Mouse (Mus musculus): ENCODE results near the gene Tm9sf4. TPM values are rescaled to one million over a fixed set of nuclear protein-coding genes. Genes with fewer than 3 reads are reported as not detected.

Tm9sf4 gene
- polyA plus RNA-seq (2012; rRNA removed), result 78.6 and 82.5 TPM in 2 replicates

- peak within 1 kb of the TSS; percentile 96 for H3K4me3 ChIP-seq (replicated peaks; ENCODE audit: insufficient read depth, low read depth, low read length)
These were observed at the start of gene Tm9sf4 for GRCm38 (mm10) chr2:153160844-153161683. TSS of gene Tm9sf4 (plus strand) at chr2:153161303.

GRCm38 (mm10) chr2:153115679-153116081 is 45.4 kb upstream of the Tm9sf4 start:
- WGBS, result 75% methylated on average over 4 of the region's 4 CpGs
- no peak overlapping the region for H3K27ac ChIP-seq (ENCODE audit: insufficient read depth, low read length)
- no peak overlapping the region for H3K4me3 ChIP-seq (replicated peaks; ENCODE audit: insufficient read depth, low read depth, low read length)
- no peaks in the 10 kb centered on the region for H3K27me3 ChIP-seq (ENCODE audit: control insufficient read depth, insufficient read depth, low read length)
- H3K4me1 ChIP-seq (ENCODE audit: control insufficient read depth, insufficient read depth, low read length), result no peaks in the 10 kb centered on the region
- TF ChIP-seq CTCF (IDR thresholded peaks at IDR 0.05; ENCODE audit: borderline replicate concordance, insufficient read depth, low read depth, low read length) (no peak), POLR2A (IDR thresholded peaks at IDR 0.05; ENCODE audit: borderline replicate concordance, insufficient read depth, low read length) (no peak)
- DNase-seq, result no peak

More at GRCm38 (mm10) chr2:153160844-153161683, at the start of gene Tm9sf4:
- Histone ChIP-seq H3K27me3 (ENCODE audit: control insufficient read depth, insufficient read depth, low read length) (no peaks in the 10 kb centered on the region), H3K27ac (ENCODE audit: insufficient read depth, low read length) (peak within 1 kb of the TSS; percentile 83), H3K4me1 (ENCODE audit: control insufficient read depth, insufficient read depth, low read length) (peaks cover 3% of the 10 kb centered on the region; the same call in 1 of the 2 replicates)
- TF ChIP-seq CTCF (IDR thresholded peaks at IDR 0.05; ENCODE audit: borderline replicate concordance, insufficient read depth, low read depth, low read length) (no peak), POLR2A (IDR thresholded peaks at IDR 0.05; ENCODE audit: borderline replicate concordance, insufficient read depth, low read length) (peak; percentile 83; the same call in 1 of the 2 replicates)
- DNase-seq, result peak; percentile 91 to 95
- WGBS, result 7% methylated on average over 34 of the region's 34 CpGs

GRCm38 (mm10) chr2:153117051-153117486 is 44.0 kb upstream of the Tm9sf4 start:
- TF ChIP-seq POLR2A (IDR thresholded peaks at IDR 0.05; ENCODE audit: borderline replicate concordance, insufficient read depth, low read length) (no peak), CTCF (IDR thresholded peaks at IDR 0.05; ENCODE audit: borderline replicate concordance, insufficient read depth, low read depth, low read length) (no peak)
- no peaks in the 10 kb centered on the region for H3K4me1 ChIP-seq (ENCODE audit: control insufficient read depth, insufficient read depth, low read length)
- no peaks in the 10 kb centered on the region for H3K27me3 ChIP-seq (ENCODE audit: control insufficient read depth, insufficient read depth, low read length)
- no peak for DNase-seq
- no peak overlapping the region for H3K27ac ChIP-seq (ENCODE audit: insufficient read depth, low read length)
- no peak overlapping the region for H3K4me3 ChIP-seq (replicated peaks; ENCODE audit: insufficient read depth, low read depth, low read length)
- WGBS, result 52% methylated on average over 7 of the region's 7 CpGs

GRCm38 (mm10) chr2:153119488-153119887 is 41.6 kb upstream of the Tm9sf4 start:
- Histone ChIP-seq H3K4me1 (ENCODE audit: control insufficient read depth, insufficient read depth, low read length) (no peaks in the 10 kb centered on the region), H3K27me3 (ENCODE audit: control insufficient read depth, insufficient read depth, low read length) (no peaks in the 10 kb centered on the region), H3K4me3 (replicated peaks; ENCODE audit: insufficient read depth, low read depth, low read length) (no peak overlapping the region), H3K27ac (ENCODE audit: insufficient read depth, low read length) (no peak overlapping the region)
- no peak for DNase-seq
- TF ChIP-seq POLR2A (IDR thresholded peaks at IDR 0.05; ENCODE audit: borderline replicate concordance, insufficient read depth, low read length) (no peak), CTCF (IDR thresholded peaks at IDR 0.05; ENCODE audit: borderline replicate concordance, insufficient read depth, low read depth, low read length) (no peak)
- WGBS, result 87% methylated on average over 6 of the region's 6 CpGs

DNA sequence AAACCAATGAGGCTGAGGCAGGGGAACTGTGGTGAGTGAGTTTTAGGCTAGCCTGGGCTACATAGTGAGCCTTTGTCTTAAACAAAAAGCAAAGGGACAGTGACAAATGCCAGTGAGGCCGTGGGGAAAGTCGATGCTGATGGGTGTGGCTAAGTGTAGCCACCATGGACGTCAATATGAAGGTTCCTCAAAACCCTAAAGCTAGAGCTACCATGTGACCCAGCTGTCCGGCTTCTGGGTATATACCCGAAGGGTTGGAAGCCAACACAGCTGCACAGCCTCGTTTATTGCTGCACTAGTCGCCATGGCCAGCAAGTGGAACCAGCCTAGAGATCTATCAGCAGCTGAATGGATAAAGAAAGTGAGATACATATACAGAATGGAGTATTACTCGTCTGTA is 41.0 kb upstream of the Tm9sf4 start:
- H3K4me1 ChIP-seq (ENCODE audit: control insufficient read depth, insufficient read depth, low read length), result no peaks in the 10 kb centered on the region

DNA sequence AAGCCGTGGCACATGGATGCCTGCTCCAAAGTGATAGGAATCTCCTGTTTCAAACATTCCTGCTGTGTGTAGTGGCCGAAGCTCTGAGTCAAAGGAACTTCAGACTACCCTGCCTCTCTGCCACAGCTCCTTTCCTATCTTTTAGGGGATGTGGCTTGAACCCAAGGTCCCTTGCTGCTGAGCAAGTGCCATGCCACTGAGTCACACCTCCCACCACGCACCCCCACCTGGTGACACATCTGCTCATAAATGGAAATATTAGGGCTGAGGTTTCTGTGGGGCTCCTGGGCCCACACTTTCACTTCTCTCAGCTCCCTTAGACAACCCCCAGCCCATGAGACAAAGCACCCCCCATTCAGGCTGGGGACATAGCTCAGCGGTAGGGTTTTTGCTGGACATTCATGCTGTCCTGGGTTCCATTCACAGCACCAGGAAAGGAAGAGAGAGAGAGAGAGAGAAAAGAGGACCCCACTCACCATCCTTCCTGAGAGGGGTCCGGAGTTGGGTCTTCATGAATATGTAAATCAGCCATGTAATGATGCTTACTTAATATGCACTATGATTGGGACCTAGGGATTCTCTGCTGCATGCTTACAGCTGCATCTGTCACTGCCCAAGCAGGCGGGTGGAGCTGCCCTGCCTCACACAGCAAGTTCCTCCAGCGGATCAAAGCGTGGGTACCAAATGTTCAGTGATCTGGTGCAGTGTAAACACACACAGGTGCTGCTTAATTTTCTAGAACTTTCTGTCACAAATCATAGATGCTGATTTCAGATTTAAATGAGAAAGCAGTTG is 39.1 kb upstream of the Tm9sf4 start:
- Histone ChIP-seq H3K27ac (ENCODE audit: insufficient read depth, low read length) (no peak overlapping the region), H3K27me3 (ENCODE audit: control insufficient read depth, insufficient read depth, low read length) (no peaks in the 10 kb centered on the region), H3K4me3 (replicated peaks; ENCODE audit: insufficient read depth, low read depth, low read length) (no peak overlapping the region), H3K4me1 (ENCODE audit: control insufficient read depth, insufficient read depth, low read length) (no peaks in the 10 kb centered on the region)
- 67% methylated on average over 8 of the region's 8 CpGs for WGBS
- no peak for DNase-seq
- no peak for TF ChIP-seq CTCF (IDR thresholded peaks at IDR 0.05; ENCODE audit: borderline replicate concordance, insufficient read depth, low read depth, low read length)
- no peak for TF ChIP-seq POLR2A (IDR thresholded peaks at IDR 0.05; ENCODE audit: borderline replicate concordance, insufficient read depth, low read length)

More for the DNA sequence above, 41.0 kb upstream of the Tm9sf4 start:
- DNase-seq, result no peak
- 73% methylated on average over 8 of the region's 8 CpGs for WGBS
- H3K4me3 ChIP-seq (replicated peaks; ENCODE audit: insufficient read depth, low read depth, low read length), result no peak overlapping the region
- H3K27me3 ChIP-seq (ENCODE audit: control insufficient read depth, insufficient read depth, low read length), result no peaks in the 10 kb centered on the region
- no peak for TF ChIP-seq CTCF (IDR thresholded peaks at IDR 0.05; ENCODE audit: borderline replicate concordance, insufficient read depth, low read depth, low read length)
- no peak for TF ChIP-seq POLR2A (IDR thresholded peaks at IDR 0.05; ENCODE audit: borderline replicate concordance, insufficient read depth, low read length)
- H3K27ac ChIP-seq (ENCODE audit: insufficient read depth, low read length), result no peak overlapping the region

GRCm38 (mm10) chr2:153122701-153123100 is 38.4 kb upstream of the Tm9sf4 start:
- Histone ChIP-seq H3K27me3 (ENCODE audit: control insufficient read depth, insufficient read depth, low read length) (no peaks in the 10 kb centered on the region), H3K4me1 (ENCODE audit: control insufficient read depth, insufficient read depth, low read length) (no peaks in the 10 kb centered on the region), H3K27ac (ENCODE audit: insufficient read depth, low read length) (no peak overlapping the region), H3K4me3 (replicated peaks; ENCODE audit: insufficient read depth, low read depth, low read length) (no peak overlapping the region)
- WGBS, result 92% methylated on average over 7 of the region's 7 CpGs
- no peak for DNase-seq
- TF ChIP-seq POLR2A (IDR thresholded peaks at IDR 0.05; ENCODE audit: borderline replicate concordance, insufficient read depth, low read length) (no peak), CTCF (IDR thresholded peaks at IDR 0.05; ENCODE audit: borderline replicate concordance, insufficient read depth, low read depth, low read length) (no peak)

All from cerebellum, adult 2 months (tissue).